Mouse (Mus musculus) CH12.LX (cell line): Measurements from ENCODE around the gene Sox12.

ENCODE experiments used
- CTCF ChIP-seq, 2 experiments: IDR thresholded peaks in 1 of 2; conservative IDR thresholded peaks in 1 of 2; 2 replicates each; pipeline ENCODE4 v1.5.1; 2011 to 2012; ENCODE audit warnings: low read depth in 2 of 2, low read length in 2 of 2, improper control_type of control experiment in 1 of 2, inconsistent platforms in 1 of 2, mild to moderate bottlenecking in 1 of 2, moderate library complexity in 1 of 2
- ELF1 ChIP-seq: IDR thresholded peaks from 2 replicates; pipeline ENCODE4 v1.6.1; 2014; ENCODE audit warnings: low read depth, mild to moderate bottlenecking, inconsistent platforms, low read length, improper control_type of control experiment
- IRF4 ChIP-seq: IDR thresholded peaks from 2 replicates; pipeline ENCODE4 v1.6.1; 2014; ENCODE audit warnings: low read depth, mild to moderate bottlenecking, inconsistent platforms, low read length, improper control_type of control experiment
- KAT2A ChIP-seq: IDR thresholded peaks from 2 replicates; pipeline ENCODE4 v1.6.1; 2012; ENCODE audit warnings: low read length, improper control_type of control experiment, inconsistent platforms; ENCODE audit not compliant: insufficient replicate concordance
- NELFE ChIP-seq: IDR thresholded peaks from 2 replicates; pipeline ENCODE4 v1.6.1; 2011; ENCODE audit warnings: low read depth, low read length, improper control_type of control experiment
- ZC3H11A ChIP-seq: IDR thresholded peaks from 2 replicates; pipeline ENCODE4 v1.6.1; 2012; ENCODE audit warnings: low read depth, mild to moderate bottlenecking, inconsistent platforms, low read length, improper control_type of control experiment
- ZMIZ1 ChIP-seq: IDR thresholded peaks from 2 replicates; pipeline ENCODE4 v1.6.1; 2012; ENCODE audit warnings: low read depth, mild to moderate bottlenecking, inconsistent platforms, low read length, improper control_type of control experiment

- TF ChIP-seq NELFE = no peak
- TF ChIP-seq CTCF (conservative IDR thresholded peaks at IDR 0.05 in 1 of 2, IDR thresholded peaks at IDR 0.05 in 1 of 2; ENCODE audit: low read depth in 2 of 2, low read length in 2 of 2) = no peak
- no peak for TF ChIP-seq ZC3H11A
- TF ChIP-seq KAT2A = no peak
- TF ChIP-seq ELF1 = no peak
- TF ChIP-seq IRF4 = no peak
- TF ChIP-seq ZMIZ1 = no peak
Observed at GRCm38 (mm10) chr2:152396110-152397003, 1.5 kb downstream of the Sox12 start.
